Mouse (Mus musculus) testis, adult 2 months (tissue): ENCODE results near the gene Aprt.

Experiments
- CTCF ChIP-seq: fragments of 200-500 bp; IDR thresholded peaks from 2 replicates; pipeline ENCODE4 v1.5.1; 2012; ENCODE audit warnings: low read depth, mild to moderate bottlenecking, inconsistent platforms, low read length, moderate library complexity; ENCODE audit not compliant: control insufficient read depth, insufficient read depth, insufficient replicate concordance
- POLR2A ChIP-seq: fragments of 200-500 bp; IDR thresholded peaks from 2 replicates; pipeline ENCODE4 v1.6.1; 2012; ENCODE audit warnings: low read depth, mild to moderate bottlenecking, inconsistent platforms, low read length, moderate library complexity; ENCODE audit not compliant: control insufficient read depth

- no peak for TF ChIP-seq CTCF
- no peak for TF ChIP-seq POLR2A
These were observed 42.1 kb upstream of the Aprt start for GRCm38 (mm10) chr8:122618660-122619378.
